Mouse (Mus musculus): Measurements from ENCODE around the gene Agrp. TPM values are rescaled to one million over a fixed set of nuclear protein-coding genes. Genes with fewer than 3 reads are reported as not detected.
"Not testable (repeated sequence)": the region's sequence is repeated elsewhere in the genome, so short reads cannot be mapped to it uniquely, and the experiment has no call there.

Gene Agrp
- polyA plus RNA-seq, 1 experiment: 0.32 TPM

GRCm38 (mm10) chr8:105605491-105606188 lies 31.6 kb downstream of the Agrp start:
- under 1% methylated on average over 38 of the region's 39 CpGs for WGBS
- DNase-seq (ENCODE audit: low read depth, low spot score): no peak

GRCm38 (mm10) chr8:105604804-105605381 lies 32.3 kb downstream of the Agrp start, which contains the start of gene Ripor1:
Ripor1 (plus strand) TSS chr8:105605255.
- under 1% methylated on average over 42 of the region's 42 CpGs for WGBS
- DNase-seq (ENCODE audit: low read depth, low spot score): no peak

- 71% methylated on average over 3 of the region's 3 CpGs for WGBS
- not testable (repeated sequence) for DNase-seq (ENCODE audit: low read depth, low spot score)
Observed at GRCm38 (mm10) chr8:105602540-105602939, 34.7 kb downstream of the Agrp start.

- DNase-seq (ENCODE audit: low read depth, low spot score): no peak
- WGBS: 73% methylated on average over 5 of the region's 5 CpGs
Observed at GRCm38 (mm10) chr8:105601301-105601700, 35.9 kb downstream of the Agrp start.

GRCm38 (mm10) chr8:105598777-105599176 lies 38.4 kb downstream of the Agrp start:
- no peak for DNase-seq (ENCODE audit: low read depth, low spot score)
- 62% methylated on average over 6 of the region's 6 CpGs for WGBS

GRCm38 (mm10) chr8:105596362-105597034 lies 40.7 kb downstream of the Agrp start:
- peak; percentile 36 for DNase-seq (ENCODE audit: low read depth, low spot score)
- WGBS: 6% methylated on average over 14 of the region's 14 CpGs

- 57% methylated on average over 18 of the region's 18 CpGs for WGBS
- no peak for DNase-seq (ENCODE audit: low read depth, low spot score)
Observed at GRCm38 (mm10) chr8:105594451-105595242, 42.5 kb downstream of the Agrp start.

GRCm38 (mm10) chr8:105593859-105594258 lies 43.3 kb downstream of the Agrp start:
- DNase-seq (ENCODE audit: low read depth, low spot score): peak; percentile 21

GRCm38 (mm10) chr8:105592431-105592830 lies 44.8 kb downstream of the Agrp start:
- DNase-seq (ENCODE audit: low read depth, low spot score): no peak
- 61% methylated on average over 2 of the region's 2 CpGs for WGBS

More at GRCm38 (mm10) chr8:105593859-105594258, 43.3 kb downstream of the Agrp start:
- 18% methylated on average over 15 of the region's 15 CpGs for WGBS

- DNase-seq (ENCODE audit: low read depth, low spot score): no peak
- WGBS: 42% methylated on average over 3 of the region's 3 CpGs
Observed at GRCm38 (mm10) chr8:105579719-105580118, 57.5 kb downstream of the Agrp start.

GRCm38 (mm10) chr8:105575538-105575937 lies 61.7 kb downstream of the Agrp start:
- WGBS: 40% methylated on average over 3 of the region's 3 CpGs
- no peak for DNase-seq (ENCODE audit: low read depth, low spot score)

GRCm38 (mm10) chr8:105574741-105575140 lies 62.5 kb downstream of the Agrp start:
- WGBS: 57% methylated on average over 6 of the region's 6 CpGs
- DNase-seq (ENCODE audit: low read depth, low spot score): no peak

- DNase-seq (ENCODE audit: low read depth, low spot score): no peak
Observed at GRCm38 (mm10) chr8:105573427-105573826, 63.8 kb downstream of the Agrp start.

GRCm38 (mm10) chr8:105571810-105572209 lies 65.4 kb downstream of the Agrp start:
- WGBS: 60% methylated on average over 9 of the region's 9 CpGs

GRCm38 (mm10) chr8:105566703-105567595 lies 70.2 kb downstream of the Agrp start:
- 25% methylated on average over 27 of the region's 27 CpGs for WGBS
- DNase-seq (ENCODE audit: low read depth, low spot score): no peak

More at GRCm38 (mm10) chr8:105571810-105572209, 65.4 kb downstream of the Agrp start:
- DNase-seq (ENCODE audit: low read depth, low spot score): no peak

- WGBS: under 1% methylated on average over 53 of the region's 53 CpGs
- peak; percentile 97 for DNase-seq (ENCODE audit: low read depth, low spot score)
Observed at GRCm38 (mm10) chr8:105565952-105566702, 71.1 kb downstream of the Agrp start, which contains the start of gene Atp6v0d1. Atp6v0d1 (minus strand) TSS chr8:105566047.

GRCm38 (mm10) chr8:105565401-105565881 lies 71.8 kb downstream of the Agrp start:
- DNase-seq (ENCODE audit: low read depth, low spot score): no peak
- 0% methylated on average over 31 of the region's 31 CpGs for WGBS

Measured in large intestine, adult 2 months (tissue).